Mouse (Mus musculus) layer of hippocampus, postnatal 25 days (tissue): ENCODE data around the gene Pgd. TPM values are rescaled to one million over a fixed set of nuclear protein-coding genes. Genes with fewer than 3 reads are reported as not detected.
A peak's percentile ranks its signal among the peaks of the same experiment; 100 is the strongest.
"Not testable (repeated sequence)": the region's sequence is repeated elsewhere in the genome, so short reads cannot be mapped to it uniquely, and the experiment has no call there.

Experiments
- DNase-seq, 2 experiments: peaks; one replicate each; pipeline ENCODE4 v3.0.0; 2022; ENCODE audit warnings: mixed read lengths in 2 of 2, low spot score in 1 of 2; ENCODE audit errors: extremely low spot score in 1 of 2
- total RNA-seq, 2 experiments: library from RNA; stranded (reverse); gene quantifications; 2 replicates each; pipeline ENCODE4 v1.2.3; 2021

The Pgd gene
- total RNA-seq, 2 experiments from 2014 or later, result 34.7 to 37.4 TPM

DNA sequence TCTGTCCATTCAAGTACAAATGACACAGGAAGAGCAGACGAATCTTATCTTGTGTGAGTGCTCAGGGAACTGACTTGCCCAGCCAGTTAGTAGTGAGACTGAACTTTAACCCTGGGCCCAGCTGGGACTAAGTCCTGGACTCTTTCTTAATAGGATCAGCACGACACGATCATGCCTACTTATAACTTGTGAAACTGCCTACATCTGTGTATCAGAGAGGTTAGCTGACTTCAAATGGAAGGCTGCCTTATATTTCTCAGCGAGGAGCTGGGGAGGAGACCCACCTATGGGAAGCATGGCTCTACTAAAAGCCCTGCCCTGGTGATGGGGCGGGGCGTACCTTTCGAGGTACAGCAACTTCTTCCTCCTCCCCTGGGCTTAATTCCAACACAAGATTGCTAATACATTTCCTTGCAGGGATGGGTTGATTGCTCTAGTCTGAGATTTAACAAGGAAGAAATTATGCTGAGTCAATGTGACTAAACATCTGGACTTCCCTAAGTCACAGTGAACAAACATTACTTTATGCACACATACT, 3.9 kb upstream of the Pgd start:
- no peak for DNase-seq

DNA sequence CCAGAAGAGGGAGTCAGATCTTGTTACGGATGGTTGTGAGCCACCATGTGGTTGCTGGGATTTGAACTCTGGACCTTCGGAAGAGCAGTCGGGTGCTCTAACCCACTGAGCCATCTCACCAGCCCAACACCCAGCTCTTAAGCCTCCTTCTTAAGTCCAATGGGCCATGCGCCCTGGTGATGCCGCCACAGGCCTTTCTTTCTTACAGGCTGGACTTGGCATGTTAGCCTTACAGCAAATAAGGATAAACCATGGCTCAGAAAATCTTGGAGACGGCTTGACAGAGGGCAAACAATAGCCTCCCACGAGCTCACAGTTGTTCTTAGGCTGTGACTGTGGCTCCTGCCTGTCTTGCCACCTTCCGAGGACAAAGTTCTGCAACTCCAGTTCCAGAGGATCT, 3.4 kb upstream of the Pgd start:
- DNase-seq, result not testable (repeated sequence)

DNA sequence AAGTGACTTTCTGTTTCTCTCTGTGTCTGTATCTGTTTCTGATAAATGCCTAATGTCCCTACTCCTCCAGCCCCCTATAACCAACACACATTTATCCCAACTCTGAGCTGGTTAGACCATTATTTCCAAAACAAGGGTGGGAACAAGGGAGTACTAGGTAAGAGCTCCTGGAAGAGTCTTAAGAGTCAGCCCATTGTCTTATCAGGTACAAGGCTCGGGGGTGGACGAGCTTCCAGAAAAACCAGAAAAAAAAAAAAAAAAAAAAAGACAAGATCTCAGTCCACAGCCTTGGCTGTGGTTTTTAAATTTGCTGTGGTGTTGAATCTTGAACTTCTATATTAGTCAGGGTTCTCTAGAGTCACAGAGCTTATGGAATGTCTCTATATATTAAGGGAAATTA, 1.4 kb upstream of the Pgd start:
- no peak for DNase-seq

DNA sequence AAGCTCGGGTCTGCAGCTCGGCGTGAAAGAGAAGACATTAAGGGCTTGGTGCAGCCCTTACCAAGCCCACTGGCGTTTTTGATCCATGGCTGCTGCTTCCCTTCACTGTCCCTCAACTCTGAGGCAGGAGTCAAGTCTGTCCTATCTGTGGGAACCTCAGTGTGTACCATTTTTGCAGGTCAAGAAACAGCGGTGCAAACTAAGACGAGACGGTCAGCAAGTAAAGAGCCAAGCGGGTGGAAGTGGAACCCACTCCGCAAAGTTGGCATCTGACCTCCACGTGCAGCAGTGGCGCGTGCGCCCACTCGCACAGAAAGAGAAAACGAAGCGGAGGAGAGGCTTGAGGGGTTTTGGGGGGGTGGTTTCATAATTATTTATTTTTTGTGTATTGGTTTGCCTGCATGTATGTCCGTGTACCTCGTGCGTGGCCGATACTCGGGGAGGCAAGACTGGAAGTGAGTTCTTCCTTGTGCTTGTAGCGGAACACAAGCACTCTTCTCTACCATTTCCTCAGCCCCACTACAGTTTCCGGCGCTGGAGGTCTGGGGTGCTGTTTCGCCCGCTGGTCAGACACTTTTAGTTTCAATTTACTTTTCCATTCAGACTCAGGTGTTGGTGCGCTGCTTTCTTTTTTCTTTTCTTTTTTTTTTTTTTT, 513 bp upstream of the Pgd start:
- DNase-seq, result peak in 1 of 2 experiments; percentile 23

DNA sequence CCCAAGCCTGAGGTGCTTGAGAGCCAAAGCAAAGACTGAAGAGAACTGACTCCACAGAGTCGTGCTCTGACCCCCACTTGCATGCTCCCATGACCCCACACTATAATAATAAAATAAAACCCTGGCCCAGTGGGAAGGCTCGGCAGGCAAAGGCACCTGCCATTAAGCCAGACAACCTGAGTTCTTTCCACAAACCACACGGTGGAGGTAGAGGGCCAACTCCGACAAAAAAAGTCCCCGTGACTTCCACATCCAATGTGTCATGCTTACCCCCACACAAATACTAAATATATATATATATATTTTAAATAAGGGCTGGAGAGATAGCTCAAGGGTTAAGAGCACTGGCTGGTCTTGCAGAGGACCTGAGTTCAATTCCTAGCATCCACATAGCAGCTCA, 2.4 kb downstream of the Pgd start:
- no peak for DNase-seq

DNA sequence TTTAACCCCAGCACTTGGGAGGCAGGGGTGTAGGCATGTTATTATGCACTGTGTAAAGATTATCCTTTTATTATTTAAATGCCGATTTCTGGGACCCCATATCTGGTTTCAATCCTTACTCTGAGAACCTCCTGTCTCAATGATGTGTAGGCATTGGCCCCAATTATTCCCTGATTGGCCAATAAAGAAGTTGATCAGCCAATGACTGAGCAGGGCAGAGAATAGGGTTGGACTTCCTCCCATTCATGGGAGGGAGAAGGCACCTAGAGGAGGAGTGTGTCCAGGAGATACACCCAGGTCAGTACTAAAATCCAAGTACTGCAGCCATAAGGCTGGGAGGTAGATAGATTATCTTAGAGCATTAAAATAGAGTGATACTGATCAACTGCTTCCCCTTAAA, 3.4 kb downstream of the Pgd start:
- DNase-seq, result no peak

DNA sequence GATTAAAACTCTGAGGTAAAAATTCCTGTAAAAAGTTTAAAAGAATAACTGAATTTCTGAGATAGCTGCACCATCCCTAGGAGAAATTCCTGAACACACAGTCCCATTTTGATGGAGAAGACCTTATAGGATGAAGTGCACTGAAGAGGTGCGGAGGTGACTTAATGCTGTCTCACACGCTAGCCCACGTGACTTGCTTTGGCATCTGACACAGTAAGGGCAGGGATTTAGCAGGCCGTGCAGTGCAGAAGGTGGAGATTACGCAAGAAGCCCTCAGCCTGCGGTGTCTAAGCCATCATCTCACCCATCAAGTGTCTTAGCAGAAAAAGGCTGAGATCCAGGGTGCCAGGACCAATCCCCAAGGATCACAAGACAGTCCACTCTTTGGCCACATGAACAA, 5.4 kb downstream of the Pgd start:
- DNase-seq, result no peak

DNA sequence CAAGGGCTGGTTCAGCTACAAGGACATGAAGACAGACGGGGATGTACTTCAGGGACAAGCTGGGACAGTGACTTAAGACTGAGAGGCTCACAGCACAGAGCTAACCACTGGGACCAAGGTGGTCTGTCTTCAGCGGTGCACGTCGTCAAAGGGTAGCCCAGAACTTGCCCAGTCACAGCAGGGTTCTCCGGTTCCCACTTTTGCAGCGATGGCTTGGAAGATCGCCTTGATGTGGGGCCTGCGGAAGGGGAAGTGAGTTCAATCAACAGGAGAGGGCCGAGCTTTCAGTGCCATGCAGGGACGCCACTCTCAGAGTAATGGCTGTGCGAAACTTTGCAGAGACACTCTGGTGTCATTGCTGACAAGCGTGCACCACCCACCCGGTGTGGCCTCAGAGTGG, 6.7 kb downstream of the Pgd start:
- DNase-seq, result no peak

DNA sequence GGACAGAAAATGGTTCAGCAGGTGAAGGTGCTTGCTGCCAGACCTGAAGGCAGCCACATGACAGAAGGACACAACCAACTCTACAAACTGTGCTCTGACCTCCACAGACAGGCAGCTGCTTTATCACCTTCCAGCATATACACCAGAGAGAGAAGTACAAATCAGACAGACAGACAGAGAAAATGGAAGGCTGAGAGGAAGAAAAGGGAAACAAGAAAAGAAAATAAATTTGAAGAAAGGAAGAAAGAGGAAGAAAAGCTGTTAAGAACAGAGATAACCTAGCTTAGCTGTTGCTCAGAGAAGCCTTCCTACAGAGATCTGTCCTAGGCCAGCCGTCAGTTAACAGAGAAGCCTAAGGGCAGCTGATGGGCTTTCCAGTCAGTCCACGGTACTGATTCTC, 7.4 kb downstream of the Pgd start:
- DNase-seq, result no peak

DNA sequence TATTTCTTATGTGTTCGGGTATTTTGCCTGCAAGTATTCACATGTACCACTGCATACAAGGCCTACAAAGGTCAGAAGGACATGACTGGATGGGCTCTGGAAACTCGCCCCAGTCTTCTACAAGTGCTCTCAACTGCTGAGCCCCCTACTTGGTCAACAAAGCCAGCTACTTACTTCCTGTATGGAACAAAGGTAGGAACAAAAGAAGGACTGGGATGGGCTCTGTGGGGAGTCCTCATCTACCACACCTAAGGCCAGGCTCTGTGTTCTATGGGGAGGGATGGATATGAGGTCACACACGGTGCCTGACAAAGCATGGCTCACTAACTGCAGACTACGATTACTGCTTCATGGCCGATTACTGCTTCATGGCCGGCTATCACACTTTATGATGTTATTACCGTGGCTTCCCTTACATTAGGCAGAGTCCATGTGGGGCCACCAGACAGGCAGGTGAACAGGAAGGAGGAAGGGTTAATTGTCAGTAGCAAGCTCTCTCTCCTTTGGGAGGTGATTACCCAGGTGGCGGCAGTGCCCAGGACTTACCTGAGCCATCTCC, 9.1 kb downstream of the Pgd start:
- DNase-seq, result no peak

DNA sequence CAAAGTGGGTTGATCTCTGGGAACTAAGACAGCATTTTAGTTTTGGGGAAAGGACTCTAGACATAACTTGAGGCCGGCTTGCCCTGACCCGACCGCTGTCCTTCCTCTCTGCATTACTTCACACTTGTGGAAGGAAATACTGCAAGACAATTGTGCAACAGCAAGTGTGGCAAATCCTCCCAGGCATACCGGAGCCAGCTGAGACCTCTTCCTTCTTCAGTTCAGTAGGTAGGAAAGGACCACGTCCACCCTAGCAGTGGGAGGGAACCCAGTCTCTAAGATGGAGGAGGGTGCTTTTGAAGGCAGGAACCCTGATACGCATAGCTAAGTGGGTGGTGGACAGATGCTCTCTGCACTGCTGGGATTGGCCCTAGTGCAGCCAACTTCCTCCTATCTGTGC, 10.9 kb downstream of the Pgd start:
- DNase-seq, result no peak

DNA sequence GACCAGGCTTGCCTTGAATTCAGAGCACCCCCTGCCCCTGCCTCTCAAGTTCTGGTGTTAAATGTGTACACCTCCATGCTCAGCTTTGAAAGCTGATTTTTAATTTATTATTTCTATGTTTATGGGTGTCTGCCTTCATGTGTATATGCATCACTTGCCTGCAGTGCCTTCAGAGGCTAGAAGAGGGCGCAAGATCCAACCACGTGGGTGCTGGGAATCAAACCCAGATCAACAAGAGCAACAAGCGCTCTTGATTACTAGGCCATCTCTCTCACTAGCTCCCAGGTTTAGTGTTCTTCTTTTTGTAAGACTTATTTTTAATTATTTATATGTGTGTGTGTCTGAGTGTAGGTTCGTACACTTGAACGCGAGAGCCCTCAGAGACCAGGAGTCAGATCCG, 11.7 kb downstream of the Pgd start:
- no peak for DNase-seq

DNA sequence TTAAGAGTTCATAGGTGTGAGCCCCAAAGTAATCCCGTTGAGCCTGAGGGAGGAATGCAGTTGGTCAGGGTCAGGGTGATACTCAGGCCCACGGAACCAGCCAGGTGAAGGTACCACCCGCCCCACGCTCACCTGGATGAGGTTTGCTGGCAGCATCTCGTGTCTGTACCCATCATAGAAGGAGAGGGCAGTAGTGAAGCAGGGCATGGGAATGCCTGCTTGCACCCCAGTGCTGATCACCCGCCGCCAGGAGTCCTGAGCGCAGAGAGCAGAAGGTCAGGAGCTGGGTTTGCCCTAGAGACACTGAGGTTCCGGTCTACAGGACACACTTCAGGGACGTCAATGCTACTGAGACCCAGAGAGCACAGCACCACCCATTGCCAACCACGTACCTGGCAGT, 15.8 kb downstream of the Pgd start:
- DNase-seq, result no peak

DNA sequence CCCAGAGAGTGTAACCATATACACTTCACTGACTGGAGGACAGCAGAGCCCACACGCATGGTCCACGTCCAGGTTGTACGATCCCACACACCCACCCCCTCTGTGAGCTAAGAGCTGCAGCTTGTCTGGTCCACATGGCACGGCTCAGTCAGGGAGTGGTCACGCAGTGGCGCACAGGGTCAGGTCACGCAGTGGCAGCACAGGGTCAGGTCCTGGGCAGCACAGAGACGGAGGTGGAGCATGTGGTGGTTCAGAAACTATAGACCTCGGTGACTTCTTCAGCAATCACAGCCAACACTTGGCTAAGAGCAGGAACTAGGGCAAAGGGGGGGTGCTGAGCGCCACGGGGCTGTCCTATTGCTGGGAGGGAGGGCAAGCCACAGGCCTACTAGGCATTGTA, 16.3 kb downstream of the Pgd start:
- no peak for DNase-seq

DNA sequence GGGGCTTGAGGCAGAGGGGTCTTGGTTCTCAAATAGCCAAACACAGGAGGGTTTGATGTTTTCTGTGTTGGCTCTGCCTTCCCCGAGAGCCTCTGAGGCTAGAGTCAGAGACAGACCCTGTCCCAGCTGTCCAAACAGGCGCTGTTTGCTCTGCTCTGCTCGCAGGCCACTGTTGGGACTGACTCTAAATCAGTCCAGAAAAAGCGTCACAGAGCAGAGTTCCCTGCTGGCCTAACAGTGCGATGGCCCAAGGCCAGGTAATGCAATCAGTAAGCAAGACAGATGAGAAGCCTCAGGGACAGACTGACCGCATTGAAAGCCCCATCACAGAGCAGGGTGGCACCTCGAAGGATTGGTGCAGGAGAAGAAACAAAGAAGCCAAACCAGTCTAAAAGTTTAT, 17.0 kb downstream of the Pgd start:
- no peak for DNase-seq

DNA sequence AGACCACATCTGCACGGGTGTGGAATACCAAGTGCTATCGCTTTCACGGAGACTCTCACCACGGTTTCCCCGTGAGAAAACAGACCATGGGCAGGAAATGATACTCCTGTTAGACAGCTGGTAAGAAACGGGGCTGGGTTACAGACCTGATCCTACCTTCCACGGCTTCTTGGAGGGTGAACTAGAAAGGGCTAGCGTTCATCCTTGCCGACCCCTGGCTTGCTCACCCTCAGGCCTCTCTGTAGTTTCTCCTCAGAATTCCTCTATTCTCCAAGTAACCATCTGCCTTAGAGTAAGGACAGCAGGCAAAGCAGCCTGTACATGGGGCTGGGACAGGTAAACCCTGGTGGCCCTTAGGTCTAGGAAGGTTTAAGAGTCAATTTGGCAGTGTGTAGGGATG, 17.4 kb downstream of the Pgd start:
- no peak for DNase-seq

DNA sequence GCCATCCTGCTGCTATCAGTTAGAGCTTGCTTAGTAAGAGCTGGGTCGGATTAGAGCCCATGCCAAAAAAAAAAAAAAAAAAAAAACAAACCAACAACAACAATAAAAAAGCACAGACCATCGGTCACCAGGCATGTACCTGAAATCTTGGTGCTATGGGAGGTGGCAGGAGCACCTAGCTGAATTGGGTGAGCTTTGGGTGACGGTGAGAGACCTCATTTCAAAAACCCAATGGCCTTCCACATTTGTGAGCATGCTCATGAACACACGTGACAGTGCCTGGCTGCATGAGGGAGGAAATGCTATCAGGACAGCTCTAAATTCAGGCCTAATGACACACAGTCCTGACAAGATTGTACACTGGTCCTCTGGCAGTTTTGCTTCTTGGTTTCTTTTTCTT, 18.5 kb downstream of the Pgd start:
- no peak for DNase-seq

DNA sequence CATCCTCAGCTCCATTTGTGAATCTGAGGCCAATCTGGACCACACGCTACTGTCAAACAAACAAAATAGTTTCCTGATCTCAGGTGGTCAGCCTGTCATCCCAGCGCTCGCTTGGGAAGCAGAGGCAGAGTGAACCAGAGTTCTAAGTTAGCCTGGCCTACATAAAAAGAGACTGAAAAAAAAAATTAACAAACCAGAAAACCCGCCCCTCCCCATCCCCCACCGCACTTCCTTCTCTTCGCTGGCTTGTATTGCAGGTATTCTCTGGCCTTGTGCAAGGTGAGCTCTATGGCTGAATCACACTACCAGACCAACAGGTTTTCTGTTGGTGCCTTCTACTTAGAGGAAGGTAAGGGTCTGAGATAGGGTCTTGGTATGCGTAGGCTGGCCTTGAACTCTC, 19.0 kb downstream of the Pgd start:
- no peak for DNase-seq

DNA sequence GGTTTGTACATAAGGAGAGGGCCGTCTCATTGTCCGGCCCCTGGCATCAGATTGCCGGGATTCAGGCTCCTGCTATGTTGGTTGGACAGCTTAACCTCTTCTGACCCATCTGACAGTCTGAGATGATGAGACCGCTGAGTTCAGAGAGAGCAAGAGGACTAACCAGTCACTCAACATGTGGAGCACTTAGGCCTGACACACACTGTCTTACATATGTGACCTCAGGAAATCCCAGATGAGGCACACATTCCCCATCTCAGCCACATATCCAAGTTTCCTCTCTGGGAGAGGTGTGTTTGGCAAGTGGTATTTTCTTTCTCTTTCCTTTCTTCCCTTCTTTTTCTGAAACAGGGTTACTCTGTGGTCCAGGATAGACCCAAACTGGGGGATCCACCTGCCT, 21.4 kb downstream of the Pgd start:
- DNase-seq, result no peak

DNA sequence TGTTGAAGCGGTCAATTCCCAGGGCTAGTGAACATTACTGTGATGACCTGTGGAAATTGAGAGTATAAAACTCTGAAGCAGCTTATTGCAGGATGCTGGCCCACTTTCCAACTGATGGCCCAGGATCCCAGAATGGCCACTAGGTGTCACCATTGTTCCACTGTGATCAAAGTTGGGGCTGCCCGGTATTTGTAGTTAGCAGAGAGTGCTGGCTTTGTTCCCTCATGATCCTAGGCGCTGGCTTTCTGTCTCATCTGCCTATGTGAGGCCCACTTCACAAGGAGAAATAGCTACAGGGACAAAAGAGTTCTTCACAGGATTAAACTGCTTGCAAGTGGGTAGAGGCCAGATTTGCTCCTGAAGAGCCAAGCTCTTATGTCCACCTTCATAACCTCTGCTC, 22.1 kb downstream of the Pgd start:
- peak; percentile 65 to 79 for DNase-seq

DNA sequence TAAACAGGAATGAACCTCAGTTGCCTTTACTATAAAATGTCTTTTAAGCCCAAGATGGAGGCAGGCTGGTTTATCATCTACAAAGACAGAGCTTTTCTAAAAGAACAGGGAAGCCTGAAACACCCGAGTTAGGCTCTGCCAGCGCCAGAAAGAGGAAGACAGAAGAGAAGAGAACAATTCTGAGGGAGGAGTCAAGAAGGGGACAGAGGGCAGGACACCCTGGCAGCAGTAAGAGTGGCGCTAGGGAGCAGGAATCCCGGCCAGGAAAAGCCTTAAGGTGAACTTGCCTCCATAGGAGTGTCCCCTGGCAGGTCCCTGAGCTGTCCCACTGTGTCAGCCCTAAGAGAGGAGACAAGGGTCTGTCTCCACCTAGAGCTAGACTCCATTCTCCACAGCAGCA, 23.0 kb downstream of the Pgd start:
- DNase-seq, result no peak

DNA sequence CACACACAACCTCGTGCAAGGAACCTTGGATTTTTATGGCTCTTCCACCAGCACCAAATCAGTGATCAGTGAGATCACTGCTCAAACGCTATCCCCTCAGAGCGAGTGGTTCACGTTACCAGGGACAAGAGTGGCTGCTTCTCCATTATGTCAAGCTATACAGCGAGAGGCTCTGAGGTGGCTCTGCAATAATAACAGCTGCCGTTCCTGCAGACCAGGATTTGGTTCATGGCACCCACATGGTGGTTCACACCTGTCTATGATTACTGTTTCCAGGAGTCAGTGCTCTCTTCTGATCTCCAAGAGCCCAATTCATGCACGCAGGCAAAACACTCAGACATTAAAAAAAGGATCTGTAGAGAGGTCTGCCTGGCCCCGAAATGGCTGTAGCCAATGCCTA, 28.1 kb downstream of the Pgd start:
- no peak for DNase-seq
